ENCODE assay signal across 1 mouse cellular context in the genomic region with DNA sequence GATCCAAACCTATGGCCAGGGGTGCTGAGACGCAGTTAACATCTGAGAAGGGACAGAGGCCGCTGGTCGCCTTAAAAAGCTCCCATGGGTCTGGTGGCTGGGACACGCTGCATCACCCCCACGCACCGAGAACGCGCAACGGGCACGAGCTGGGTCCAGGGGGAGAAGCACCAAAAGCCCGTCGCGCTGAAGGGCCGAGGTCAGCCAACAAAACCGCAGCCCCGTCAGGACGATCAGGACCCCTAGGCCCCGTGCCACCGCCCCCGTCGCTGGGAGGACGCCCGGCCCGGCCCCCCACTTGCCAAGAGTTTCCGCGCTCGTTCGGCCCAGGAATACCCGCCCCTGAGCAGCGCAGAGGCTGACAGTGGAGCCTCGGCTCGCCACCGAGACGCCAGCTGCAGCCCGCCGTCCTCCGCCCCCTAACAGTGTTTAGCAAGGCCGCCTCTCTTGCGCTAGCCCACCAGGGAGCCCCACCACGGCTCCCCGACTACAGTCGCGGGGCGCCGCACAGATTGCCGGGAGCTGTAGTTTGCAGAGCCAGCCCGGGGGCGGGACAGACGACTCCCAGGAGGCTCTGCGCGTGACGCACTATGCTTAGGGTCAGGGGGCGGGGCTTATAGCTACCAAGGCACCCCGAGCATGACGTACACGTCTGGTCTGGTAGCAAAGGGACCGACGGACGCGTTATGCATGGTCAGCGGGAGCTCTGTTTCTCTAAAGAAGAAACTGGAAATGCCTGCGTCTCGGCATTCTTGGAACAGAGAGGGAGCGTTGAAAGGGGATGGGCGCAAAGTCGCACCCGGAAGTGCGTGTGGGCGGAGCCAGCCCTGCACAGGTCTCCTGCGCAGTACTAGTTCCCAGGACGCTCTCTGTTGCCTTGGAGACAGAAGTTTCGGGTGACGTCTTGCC.
A peak's percentile ranks its signal among the peaks of the same experiment; 100 is the strongest.
TF ChIP-seq lines count a peak whose summit lies in the region.

Mib2 (minus strand) TSS at position 510 of the 909 bp plus-strand sequence.

TF ChIP-seq in MEL, 35 proteins besides CTCF, POLR2A, EP300 and RAD21 (continued from another document):
- TF ChIP-seq GATA1 (IDR thresholded peaks at IDR 0.05; ENCODE audit: low read depth, low read length) (no peak), USF1 (IDR thresholded peaks at IDR 0.05; ENCODE audit: low read depth, low read length) (peak; percentile 65), CHD2 (IDR thresholded peaks at IDR 0.05; ENCODE audit: low read length) (peak; percentile 21; the same call in 1 of the 2 replicates), MXI1 (IDR thresholded peaks at IDR 0.05; ENCODE audit: low read depth, low read length) (peak; percentile 95), TBP (IDR thresholded peaks at IDR 0.05; ENCODE audit: low read depth, low read length) (no peak), TCF12 (IDR thresholded peaks at IDR 0.05; ENCODE audit: low read depth, low read length) (peak; percentile 52), GABPA (IDR thresholded peaks at IDR 0.05; ENCODE audit: low read depth, low read length) (no peak)
